Mouse (Mus musculus): ENCODE measurements around the gene Tnrc18.

DNA sequence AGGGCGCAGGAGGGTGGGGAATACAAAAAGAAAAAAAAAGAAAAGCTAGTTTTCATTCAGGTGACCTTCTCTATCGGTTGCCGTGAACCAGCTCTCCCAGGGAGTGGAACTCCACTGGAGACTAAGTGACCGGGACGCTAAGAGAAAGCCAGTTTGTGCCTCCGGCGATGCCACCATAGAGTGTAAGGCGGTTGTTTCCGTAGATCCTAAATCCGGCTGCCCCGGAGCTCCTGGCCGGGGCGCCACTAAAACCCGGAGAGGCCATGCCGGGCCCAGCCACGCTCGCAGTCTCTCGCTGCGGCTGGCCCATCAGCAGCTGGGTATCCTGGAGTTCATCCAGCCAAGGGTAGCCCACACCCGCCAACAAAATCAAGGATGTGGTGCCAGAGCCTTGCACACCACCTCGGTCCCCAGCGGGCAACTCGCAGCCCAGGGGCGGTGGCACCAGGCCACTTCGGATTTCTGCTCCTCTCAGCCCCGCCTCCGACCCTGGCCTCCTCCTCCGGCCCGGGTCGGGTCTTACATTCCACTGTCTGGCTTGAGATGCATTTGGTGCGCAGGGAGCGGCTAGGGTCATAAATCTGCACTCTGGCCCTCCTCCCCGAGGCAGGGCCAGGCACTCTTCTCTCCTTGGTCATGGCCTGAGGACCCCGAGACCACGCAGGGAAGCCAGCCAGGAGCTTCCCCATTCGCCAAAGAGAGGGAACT lies 4.0 kb upstream of the Tnrc18 start:
- no peak for TF ChIP-seq CTCF (IDR thresholded peaks at IDR 0.05; ENCODE audit: low read depth, low read length)
- peak; percentile 54; the same call in 1 of the 2 replicates for TF ChIP-seq EP300 (IDR thresholded peaks at IDR 0.05; ENCODE audit: insufficient read depth, low read depth, low read length)
- TF ChIP-seq POLR2A (IDR thresholded peaks at IDR 0.05; ENCODE audit: insufficient read depth, low read length): no peak
